Mouse (Mus musculus) CD4-positive helper T cell, adult 2 months (primary cell): ENCODE measurements at regions not wholly inside any gene's neighbourhood (a gene's known extent, or its start where the extent isn't known, plus 50 kb on each side); places are given as distances from the start of the nearest gene placed in this dataset.

Source experiments
- DNase-seq: peaks from one replicate; pipeline ENCODE4 v3.0.0-alpha.2; 2012; ENCODE audit warnings: low read depth, missing footprints, low spot score

DNA sequence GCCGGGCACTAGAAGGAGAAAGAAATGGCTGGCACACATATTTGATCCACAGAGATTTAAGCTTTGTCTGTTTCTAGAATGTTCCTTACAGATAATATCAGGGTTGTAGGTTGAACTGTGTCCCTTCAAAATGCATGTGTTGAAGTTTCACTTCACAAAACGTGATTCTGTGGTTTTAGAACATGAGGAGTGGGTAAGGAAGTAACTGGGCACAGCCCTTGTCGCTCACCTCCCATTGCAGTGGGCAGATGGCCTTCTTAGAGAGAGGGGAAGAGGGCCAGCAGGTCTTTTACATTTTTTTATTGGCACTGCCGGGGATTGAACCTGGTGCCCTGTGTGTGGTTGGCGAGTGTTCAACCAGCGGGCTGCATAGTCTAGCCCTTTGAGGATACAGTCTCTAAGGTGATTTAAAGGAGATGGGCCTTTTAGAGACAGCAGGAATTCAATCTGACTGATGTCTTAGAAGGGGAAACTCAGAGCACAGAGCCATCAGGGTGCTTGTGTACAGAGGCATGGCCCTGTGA lies 64.0 kb upstream of the Gjb5 start:
- no peak for DNase-seq

- DNase-seq = peak; percentile 4
These were observed 63.1 kb upstream of the Gjb5 start for GRCm38 (mm10) chr4:127421129-127421528.

DNA sequence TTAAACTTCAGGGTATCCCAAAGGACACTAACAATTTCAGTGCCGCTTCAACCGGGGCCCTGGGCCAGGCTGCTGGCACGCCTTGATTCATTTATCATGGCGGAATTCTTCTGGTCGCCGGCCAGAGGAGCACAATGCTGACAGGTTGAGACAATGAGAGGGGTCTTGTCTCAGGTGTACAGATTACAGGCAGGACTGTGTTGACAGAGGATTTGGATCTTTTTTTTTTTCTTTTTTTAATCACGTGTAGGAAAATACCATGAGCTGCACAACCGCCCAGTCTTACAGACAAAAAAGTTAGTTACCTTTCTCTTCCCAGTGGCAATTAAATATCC lies 61.8 kb upstream of the Gjb5 start:
- DNase-seq = no peak

DNA sequence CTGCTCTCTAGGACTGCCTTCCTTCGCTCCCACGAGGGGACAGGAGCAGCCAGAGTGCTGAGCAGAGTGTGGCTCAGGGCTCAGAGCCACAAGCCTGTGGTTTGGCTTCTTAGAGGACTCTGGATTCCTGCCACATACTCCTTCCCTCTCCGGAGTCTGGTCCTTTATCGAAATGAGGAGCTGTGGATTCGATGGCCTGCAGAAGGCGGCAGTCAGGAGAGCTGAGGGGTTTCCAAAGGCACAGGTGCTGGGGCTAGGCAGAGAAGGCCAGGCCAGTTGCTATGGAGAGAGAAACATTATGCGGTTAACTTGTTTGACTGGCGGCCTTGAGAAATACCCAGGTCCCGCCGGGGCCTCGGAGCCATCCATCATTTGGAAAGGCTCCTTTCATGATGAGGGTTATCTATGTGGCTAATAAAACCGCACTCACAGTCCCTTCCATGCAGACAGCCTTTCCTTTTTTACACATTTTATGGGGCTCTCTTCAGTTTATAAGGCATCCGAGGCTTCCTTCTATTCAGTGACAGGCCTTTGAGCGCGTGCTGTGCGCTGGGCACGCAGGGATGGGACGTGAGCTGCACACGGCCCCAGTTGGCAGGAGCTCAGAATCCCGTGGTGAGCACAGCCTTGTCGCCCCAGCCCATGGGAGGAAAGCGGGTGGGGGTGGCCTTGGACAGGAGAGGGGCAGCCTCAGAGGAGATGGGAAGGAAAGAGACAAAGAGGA lies 61.2 kb upstream of the Gjb5 start:
- no peak for DNase-seq

- no peak for DNase-seq
These were observed 58.9 kb upstream of the Gjb5 start for GRCm38 (mm10) chr4:127416906-127417305.

DNA sequence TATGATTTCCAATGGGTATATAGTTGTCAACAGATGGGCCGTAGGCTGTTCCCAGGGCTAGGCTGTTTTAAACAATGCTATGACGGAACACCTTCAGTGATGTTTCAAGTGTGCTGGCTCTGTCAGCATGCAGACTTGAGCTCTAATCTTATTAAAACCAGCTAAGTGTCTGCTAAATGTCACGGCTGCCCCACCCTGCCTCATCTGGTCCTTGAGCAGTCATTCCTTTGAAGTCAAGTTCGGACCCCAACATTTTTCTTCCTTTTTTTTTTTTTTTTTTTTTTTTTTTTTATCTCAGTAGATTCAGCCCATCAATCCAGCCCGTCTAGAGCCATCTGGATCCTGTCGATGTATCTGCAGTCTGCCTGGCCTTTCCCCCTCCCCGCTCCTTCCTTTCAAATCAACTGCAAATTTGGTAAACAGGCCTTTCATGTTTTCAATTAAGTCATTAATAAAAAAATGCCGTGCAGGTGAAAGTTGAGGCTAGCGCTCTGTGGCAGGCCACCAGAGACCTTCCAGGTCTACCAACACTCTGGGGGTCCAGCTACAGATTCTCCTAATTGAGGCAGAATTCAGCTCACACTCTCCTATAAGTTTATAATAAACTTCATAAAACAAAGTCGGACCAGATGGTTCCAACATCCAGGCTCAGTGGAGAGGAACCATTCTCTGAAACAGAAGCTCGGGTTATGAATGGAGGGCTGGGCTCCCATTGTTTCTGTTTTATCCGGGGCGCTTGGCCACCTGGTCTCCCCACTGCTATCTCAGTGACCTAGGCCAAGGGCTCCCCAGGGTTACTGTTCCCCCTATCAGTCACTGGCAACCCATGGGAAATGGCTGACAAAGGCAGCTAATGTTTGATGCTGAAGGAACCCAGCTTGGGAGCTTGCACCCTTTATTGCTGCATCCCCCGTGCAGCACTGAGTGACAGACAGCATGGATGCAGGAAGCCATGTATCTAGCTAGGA lies 56.3 kb upstream of the Gjb5 start:
- DNase-seq = no peak
